8 mouse cellular contexts compared by ENCODE assay signal in genomic region chr15:81858138-81858516, GRCm38 (mm10). TPM values are rescaled to one million over a fixed set of nuclear protein-coding genes. Genes with fewer than 3 reads are reported as not detected.
A peak's percentile ranks its signal among the peaks of the same experiment; 100 is the strongest.
DNase-seq lines count a peak whose midpoint lies in the region; ATAC-seq lines count a peak whose summit lies in the region.

No protein-coding gene starts in this region.

- under 1% methylated on average over 23 of the region's 23 CpGs for WGBS in intestine, embryonic 15.5 days

- peak overlapping the region; percentile 92 for H3K9ac ChIP-seq in intestine, embryonic 15.5 days

- peaks cover 5% of the 10 kb centered on the region; the same call in 1 of the 2 replicates for H3K36me3 ChIP-seq in intestine, embryonic 15.5 days

- H3K4me1 ChIP-seq in intestine, embryonic 15.5 days (replicated peaks), result peaks cover 16% of the 10 kb centered on the region; the same call in 1 of the 2 replicates

- peak; percentile 37 for ATAC-seq in intestine, embryonic 15.5 days
- peak; percentile 26 for ATAC-seq in megakaryocyte-erythroid progenitor cell, adult 5-6 weeks (replicated peaks; ENCODE audit: low FRiP score, low TSS enrichment, poor library complexity, severe bottlenecking)

- H3K27me3 ChIP-seq in intestine, embryonic 15.5 days (replicated peaks), result no peaks in the 10 kb centered on the region

- H3K9me3 ChIP-seq in intestine, embryonic 15.5 days, result no peaks in the 10 kb centered on the region

- peak overlapping the region; percentile 86 for H3K4me2 ChIP-seq in intestine, embryonic 15.5 days (replicated peaks)

- intact Hi-C loops in gastrocnemius, postnatal 36 days (cut with DNase I), result no loop called here
- intact Hi-C loops in left cerebral cortex, postnatal 14 days (cut with DNase I), result no loop called here

- DNase-seq in adrenal gland, adult 18-20 months (ENCODE audit: low spot score in 2 of 2), result peak; percentile 96 to 98
- DNase-seq in embryo, embryonic 11 days, result peak; percentile 94
- DNase-seq in gastrocnemius, postnatal 36 days, result peak; percentile 90 to 95
- peak; percentile 90 to 94 for DNase-seq in left cerebral cortex, postnatal 14 days (ENCODE audit: low spot score in 2 of 2)
- peak; percentile 88 for DNase-seq in right cerebral cortex, postnatal 14 days
- peak; percentile 94 for DNase-seq in urinary bladder, postnatal 25 days (ENCODE audit: low spot score)

- H3K4me3 ChIP-seq in intestine, embryonic 15.5 days (replicated peaks), result peak overlapping the region; percentile 91

- H3K27ac ChIP-seq in intestine, embryonic 15.5 days, result peak overlapping the region; percentile 95

RNA-seq across cellular contexts. Expression of gene Tob2, which starts 0.5 kb away (rescaled TPM):
- 100 to 1,000 TPM; 103 to 121 TPM for total RNA-seq in adrenal gland, adult 18-20 months (2021)
- 100 to 1,000 TPM in 1 of 2 experiments, 10 to 100 TPM in 1; 90.3 to 144 TPM for total RNA-seq in gastrocnemius, postnatal 36 days (2021)
- polyA plus RNA-seq in intestine, embryonic 15.5 days (2015; fragmentation: Nextera tagmentation; extraction: Ambion mirVana), result 25.9 and 26.0 TPM in 2 replicates
- total RNA-seq in left cerebral cortex, postnatal 14 days (2021), result 10 to 100 TPM; 25.8 to 31.8 TPM
- 22.4 and 32.1 TPM in 2 replicates for total RNA-seq in megakaryocyte-erythroid progenitor cell, adult 5-6 weeks (2014; fragmentation: Nextera tagmentation)
- 11.7 and 20.4 TPM in 2 replicates for total RNA-seq in megakaryocyte-erythroid progenitor cell, adult 5-6 weeks (2017)

RNA-seq across cellular contexts. Expression of gene Phf5a, which starts 13.6 kb away (rescaled TPM):
- 10 to 100 TPM; 54.3 to 55.6 TPM for total RNA-seq in adrenal gland, adult 18-20 months (2021)
- total RNA-seq in gastrocnemius, postnatal 36 days (2021), result 10 to 100 TPM; 38.1 to 39.4 TPM
- 120 and 152 TPM in 2 replicates for polyA plus RNA-seq in intestine, embryonic 15.5 days (2015; fragmentation: Nextera tagmentation; extraction: Ambion mirVana)
- total RNA-seq in left cerebral cortex, postnatal 14 days (2021), result 10 to 100 TPM; 31.8 to 39.8 TPM
- 203 and 208 TPM in 2 replicates for total RNA-seq in megakaryocyte-erythroid progenitor cell, adult 5-6 weeks (2014; fragmentation: Nextera tagmentation)
- total RNA-seq in megakaryocyte-erythroid progenitor cell, adult 5-6 weeks (2017), result 131 and 142 TPM in 2 replicates

RNA-seq across cellular contexts. Expression of gene Aco2, which starts 14.0 kb away (rescaled TPM):
- total RNA-seq in adrenal gland, adult 18-20 months (2021), result 1,000 to 10,000 TPM in 1 of 2 experiments, 100 to 1,000 TPM in 1; 791 to 1,455 TPM
- total RNA-seq in gastrocnemius, postnatal 36 days (2021), result 1,000 to 10,000 TPM; 1,185 to 1,290 TPM
- polyA plus RNA-seq in intestine, embryonic 15.5 days (2015; fragmentation: Nextera tagmentation; extraction: Ambion mirVana), result 227 and 239 TPM in 2 replicates
- total RNA-seq in left cerebral cortex, postnatal 14 days (2021), result 100 to 1,000 TPM; 445 to 467 TPM
- 162 and 178 TPM in 2 replicates for total RNA-seq in megakaryocyte-erythroid progenitor cell, adult 5-6 weeks (2014; fragmentation: Nextera tagmentation)
- total RNA-seq in megakaryocyte-erythroid progenitor cell, adult 5-6 weeks (2017), result 171 and 185 TPM in 2 replicates

RNA-seq across cellular contexts. Expression of gene Tef, which starts 55.9 kb away (rescaled TPM):
- 10 to 100 TPM; 45.0 to 46.9 TPM for total RNA-seq in adrenal gland, adult 18-20 months (2021)
- total RNA-seq in gastrocnemius, postnatal 36 days (2021), result 100 to 1,000 TPM; 167 to 181 TPM
- 15.9 and 17.7 TPM in 2 replicates for polyA plus RNA-seq in intestine, embryonic 15.5 days (2015; fragmentation: Nextera tagmentation; extraction: Ambion mirVana)
- 100 to 1,000 TPM; 188 to 210 TPM for total RNA-seq in left cerebral cortex, postnatal 14 days (2021)
- total RNA-seq in megakaryocyte-erythroid progenitor cell, adult 5-6 weeks (2014; fragmentation: Nextera tagmentation), result 10.9 and 13.2 TPM in 2 replicates
- total RNA-seq in megakaryocyte-erythroid progenitor cell, adult 5-6 weeks (2017), result 12.7 and 14.4 TPM in 2 replicates

Comparison
In these comparisons a context has a peak if more than half of its experiments do, and no peak if none do; other contexts are left out.
1. Peak in every context shown above with its lines: DNase-seq, ATAC-seq, H3K4me3 ChIP-seq and H3K27ac ChIP-seq.